10 mouse cellular contexts compared by ENCODE assay signal in the genomic region with DNA sequence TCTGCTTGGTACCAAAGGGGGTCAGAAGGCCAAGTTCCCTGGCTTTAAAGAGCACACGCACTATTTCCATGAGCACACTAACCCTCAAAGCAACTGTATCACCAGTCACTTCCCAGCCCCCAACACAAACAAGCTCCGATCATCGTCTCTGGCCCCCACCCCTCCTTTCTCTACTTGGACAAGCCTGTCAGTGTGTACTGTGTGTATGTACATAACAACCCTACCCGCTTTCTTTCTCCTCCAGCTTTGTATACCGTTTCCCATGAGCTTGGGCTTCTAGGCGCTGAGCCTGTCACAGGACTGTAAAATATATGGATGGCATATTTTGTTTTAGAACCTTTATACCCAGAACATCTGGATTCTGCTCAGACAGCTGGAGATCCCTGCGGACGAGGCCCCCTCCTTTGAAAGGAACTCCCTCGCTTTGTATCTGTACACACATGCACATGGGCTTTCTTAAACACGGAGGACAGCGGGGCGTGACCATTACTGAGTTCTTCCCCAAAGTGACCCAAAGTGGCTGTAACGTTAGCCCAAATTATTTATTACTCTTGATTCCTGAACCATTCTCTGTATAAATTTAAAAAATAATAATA.
DNase-seq lines count a peak whose midpoint lies in the region; ATAC-seq and TF ChIP-seq lines count a peak whose summit lies in the region.
"Had no signal": no experiment of that assay in that cellular context is flagged by ENCODE, and none has a peak within 500 bp of the region (broad histone marks: within the 10 kb centered on the region; RNA-seq: fewer than 3 reads in every experiment).

No protein-coding gene starts in this region.

- H3K4me1 ChIP-seq in midbrain, embryonic 13.5 days (replicated peaks) = peaks cover 12% of the 10 kb centered on the region
- H3K4me1 ChIP-seq in midbrain, embryonic 11.5 days (ENCODE audit: control insufficient read depth, insufficient read depth, low read length) = 0 out of 2 replicates have a peak, but pooled peaks cover 2% of the 10 kb centered on the region
- H3K4me1 ChIP-seq in intestine, embryonic 16.5 days (ENCODE audit: control insufficient read depth, insufficient read depth, low read length) = peaks cover 31% of the 10 kb centered on the region
- peaks cover 41% of the 10 kb centered on the region for H3K4me1 ChIP-seq in stomach, embryonic 15.5 days

- H3K4me3 ChIP-seq in gastrocnemius, adult 2 months = peak overlapping the region; percentile 38
- H3K4me3 ChIP-seq in midbrain, embryonic 13.5 days (replicated peaks) = no peak overlapping the region
- H3K4me3 ChIP-seq in midbrain, embryonic 11.5 days (ENCODE audit: low read depth, low read length) = no peak overlapping the region
- H3K4me3 ChIP-seq in intestine, embryonic 16.5 days (ENCODE audit: low read length) = no peak overlapping the region
- no peak overlapping the region for H3K4me3 ChIP-seq in stomach, embryonic 15.5 days (replicated peaks)

- ATAC-seq in midbrain, embryonic 13.5 days = peak; percentile 15; the same call in 1 of the 2 replicates
- ATAC-seq in midbrain, embryonic 11.5 days (ENCODE audit: low FRiP score) = no peak; the same call in 1 of the 2 replicates
- ATAC-seq in intestine, embryonic 16.5 days = peak; percentile 41
- ATAC-seq in stomach, embryonic 15.5 days (ENCODE audit: insufficient read depth, low FRiP score, low read depth) = peak; percentile 21

- intact Hi-C loops in gastrocnemius, adult 2 months (cut with DNase I) = loop anchor here (5.0 kb wide), 2 partner anchors 75 to 100 kb away; no protein-coding TSS in a partner anchor

- 68% methylated on average over 13 of the region's 13 CpGs for WGBS in midbrain, embryonic 13.5 days
- 70% methylated on average over 13 of the region's 13 CpGs for WGBS in midbrain, embryonic 11.5 days
- WGBS in intestine, embryonic 16.5 days = 39% methylated on average over 13 of the region's 13 CpGs
- 25% methylated on average over 13 of the region's 13 CpGs for WGBS in stomach, embryonic 15.5 days

- DNase-seq in gastrocnemius, adult 2 months = no peak
- DNase-seq in gastrocnemius, postnatal 25 days = no peak
- no peak for DNase-seq in midbrain, embryonic 11.5 days (ENCODE audit: low spot score, missing footprints)
- DNase-seq in cerebellum, postnatal 25 days = no peak
- no peak for DNase-seq in MN1 (ENCODE audit: low spot score)
- DNase-seq: B cell, adult 2 months had no signal

- no peak for TF ChIP-seq CTCF in gastrocnemius, adult 2 months (IDR thresholded peaks at IDR 0.05)

- H3K9me3 ChIP-seq in midbrain, embryonic 13.5 days = no peaks in the 10 kb centered on the region
- no peaks in the 10 kb centered on the region for H3K9me3 ChIP-seq in midbrain, embryonic 11.5 days (ENCODE audit: control insufficient read depth, low read length)
- no peaks in the 10 kb centered on the region for H3K9me3 ChIP-seq in intestine, embryonic 16.5 days (ENCODE audit: control insufficient read depth, low read length)
- H3K9me3 ChIP-seq in stomach, embryonic 15.5 days = no peaks in the 10 kb centered on the region
- H3K9me3 ChIP-seq: megakaryocyte, embryonic 14.5 days had no signal

- peak overlapping the region; percentile 73 for H3K27ac ChIP-seq in gastrocnemius, adult 2 months
- no peak overlapping the region for H3K27ac ChIP-seq in midbrain, embryonic 13.5 days
- H3K27ac ChIP-seq in midbrain, embryonic 11.5 days (ENCODE audit: low read depth, low read length) = no peak overlapping the region
- peak overlapping the region; percentile 68 for H3K27ac ChIP-seq in intestine, embryonic 16.5 days (ENCODE audit: low read length)
- peak overlapping the region; percentile 83 for H3K27ac ChIP-seq in stomach, embryonic 15.5 days

- no peak overlapping the region for H3K4me2 ChIP-seq in midbrain, embryonic 13.5 days (replicated peaks)
- H3K4me2 ChIP-seq in midbrain, embryonic 11.5 days = no peak overlapping the region
- no peak overlapping the region for H3K4me2 ChIP-seq in intestine, embryonic 16.5 days (ENCODE audit: low read depth, low read length)
- peak overlapping the region; percentile 16; the same call in 1 of the 2 replicates for H3K4me2 ChIP-seq in stomach, embryonic 15.5 days

- no peak overlapping the region for H3K9ac ChIP-seq in midbrain, embryonic 13.5 days (replicated peaks)
- H3K9ac ChIP-seq in midbrain, embryonic 11.5 days (ENCODE audit: low read length) = no peak overlapping the region
- no peak overlapping the region for H3K9ac ChIP-seq in intestine, embryonic 16.5 days (ENCODE audit: low read depth, low read length)
- no peak overlapping the region for H3K9ac ChIP-seq in stomach, embryonic 15.5 days

- H3K36me3 ChIP-seq in midbrain, embryonic 13.5 days = no peaks in the 10 kb centered on the region
- H3K36me3 ChIP-seq in midbrain, embryonic 11.5 days (ENCODE audit: control insufficient read depth, insufficient read depth, low read length) = no peaks in the 10 kb centered on the region
- H3K36me3 ChIP-seq in intestine, embryonic 16.5 days (ENCODE audit: control insufficient read depth, insufficient read depth, low read length) = no peaks in the 10 kb centered on the region
- H3K36me3 ChIP-seq in stomach, embryonic 15.5 days = no peaks in the 10 kb centered on the region

- H3K27me3 ChIP-seq in midbrain, embryonic 13.5 days = peaks cover 27% of the 10 kb centered on the region
- H3K27me3 ChIP-seq in midbrain, embryonic 11.5 days (ENCODE audit: control insufficient read depth, insufficient read depth, low read length) = 0 out of 2 replicates have a peak, but pooled peaks cover 2% of the 10 kb centered on the region
- H3K27me3 ChIP-seq in intestine, embryonic 16.5 days (replicated peaks; ENCODE audit: control insufficient read depth, insufficient read depth, low read length) = no peaks in the 10 kb centered on the region
- H3K27me3 ChIP-seq in stomach, embryonic 15.5 days (replicated peaks) = no peaks in the 10 kb centered on the region

Comparison
In these comparisons a context has a peak if more than half of its experiments do, and no peak if none do; other contexts are left out.
1. H3K27ac ChIP-seq: peak in gastrocnemius, adult 2 months (single experiment), intestine, embryonic 16.5 days (single experiment) and stomach, embryonic 15.5 days (single experiment); none in midbrain, embryonic 13.5 days (single experiment) and midbrain, embryonic 11.5 days (single experiment).